Mouse (Mus musculus) E14TG2a.4 (cell line): ENCODE results near the gene Flt1.

Experiments used
- CTCF ChIP-seq: conservative IDR thresholded peaks from 2 replicates; pipeline ENCODE4 v1.5.1; 2014; ENCODE audit warnings: low read length
- NANOG ChIP-seq: IDR thresholded peaks from 2 replicates; pipeline ENCODE4 v1.6.1; 2014; ENCODE audit warnings: borderline replicate concordance, low read length, mixed read lengths
- POU5F1 ChIP-seq: IDR thresholded peaks from 2 replicates; pipeline ENCODE4 v1.6.1; 2014; ENCODE audit warnings: low read length, borderline replicate concordance

DNA sequence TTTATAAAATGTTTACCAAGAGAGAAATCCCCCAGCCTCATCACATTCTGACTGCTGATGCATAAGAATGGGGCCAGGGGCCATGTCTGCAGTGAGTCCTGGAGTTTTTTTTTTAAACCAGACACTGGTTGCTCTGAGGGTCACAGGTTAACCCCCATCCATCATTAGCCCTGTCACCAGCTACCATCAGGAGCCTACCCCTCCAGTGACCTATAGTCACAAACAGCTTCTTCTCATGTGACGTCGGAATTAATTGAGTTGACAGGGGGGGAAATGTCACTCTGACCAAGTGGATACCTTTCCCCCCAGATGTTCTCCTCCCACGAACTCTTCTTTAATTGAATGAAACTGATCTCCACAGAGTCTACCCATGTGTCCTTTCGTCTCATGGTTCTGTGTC, 17.3 kb downstream of the Flt1 start:
- TF ChIP-seq CTCF (no peak), NANOG (no peak), POU5F1 (no peak)
